Mouse (Mus musculus): ENCODE data around the gene Nfkb1.

DNA sequence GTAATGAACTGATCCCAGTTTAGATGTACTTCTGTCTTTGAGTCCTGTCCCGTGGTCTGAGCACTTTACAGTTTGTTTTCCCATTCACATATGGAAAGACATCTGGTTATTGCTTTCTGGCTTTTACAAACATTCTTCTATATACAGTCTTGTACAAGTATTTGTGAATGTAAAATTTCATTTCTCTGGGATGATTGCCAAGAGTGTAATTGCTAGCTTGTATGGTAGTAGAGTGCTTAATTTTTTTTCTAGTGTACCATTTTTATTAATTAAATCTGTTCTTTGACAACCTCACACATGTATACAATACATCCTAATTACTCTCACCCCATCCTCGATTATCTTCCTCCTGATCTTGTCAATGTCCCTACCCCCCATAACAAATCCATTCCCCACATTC lies 12.0 kb upstream of the Nfkb1 start:
- TF ChIP-seq CTCF (conservative IDR thresholded peaks at IDR 0.05; ENCODE audit: insufficient read depth, insufficient read length, low read depth, low read length), result no peak
- TF ChIP-seq POLR2A (IDR thresholded peaks at IDR 0.05; ENCODE audit: low read depth, low read length), result no peak

All from kidney, adult 2 months (tissue).